Mouse (Mus musculus) ES-E14 (cell line): ENCODE data around the gene Olfr1494. TPM values are rescaled to one million over a fixed set of nuclear protein-coding genes. Genes with fewer than 3 reads are reported as not detected.

ENCODE experiments used
- DNase-seq: peaks from one replicate; pipeline ENCODE4 v3.0.0-alpha.2; 2013; ENCODE audit warnings: low read depth, low spot score
- H3K27ac ChIP-seq: 2 replicates; pipeline ENCODE4 v1.5.1; 2012; ENCODE audit warnings: low read depth, mild to moderate bottlenecking, low read length, moderate library complexity, mixed read lengths; ENCODE audit not compliant: poor library complexity, insufficient read depth, severe bottlenecking
- H3K36me3 ChIP-seq: 2 replicates; pipeline ENCODE4 v1.6.1; 2012; ENCODE audit warnings: mild to moderate bottlenecking, low read length, moderate library complexity, mixed read lengths; ENCODE audit not compliant: control insufficient read depth, poor library complexity, insufficient read depth, severe bottlenecking
- H3K4me1 ChIP-seq, 2 experiments: fragments of 150-350 bp in 1 of 2; sonication (generic) in 1 of 2; 2 replicates each; pipeline ENCODE4 v1.6.1; 2012; ENCODE audit warnings: low read length in 2 of 2, mild to moderate bottlenecking in 1 of 2, mixed read lengths in 1 of 2; ENCODE audit not compliant: control insufficient read depth in 2 of 2, insufficient read depth in 2 of 2, poor library complexity in 1 of 2
- H3K4me3 ChIP-seq, 2 experiments: fragments of 150-350 bp in 1 of 2; sonication (generic) in 1 of 2; 2 replicates each; pipeline ENCODE4 v1.5.1; 2012; ENCODE audit warnings: low read length in 2 of 2, low read depth in 1 of 2, mild to moderate bottlenecking in 1 of 2, mixed read lengths in 1 of 2; ENCODE audit not compliant: insufficient read depth in 1 of 2, poor library complexity in 1 of 2, severe bottlenecking in 1 of 2
- H3K9ac ChIP-seq: 2 replicates; pipeline ENCODE4 v1.6.1; 2012; ENCODE audit warnings: low read depth, mild to moderate bottlenecking, low read length, mixed read lengths; ENCODE audit not compliant: poor library complexity, insufficient read depth, severe bottlenecking
- H3K9me3 ChIP-seq: fragments of 150-350 bp; sonication (generic); 2 replicates; pipeline ENCODE4 v1.6.1; 2012; ENCODE audit warnings: low read depth, mild to moderate bottlenecking, low read length; ENCODE audit not compliant: control insufficient read depth, insufficient read depth
- CHD2 ChIP-seq: IDR thresholded peaks from 2 replicates; pipeline ENCODE4 v1.6.1; 2014; ENCODE audit warnings: mild to moderate bottlenecking, low read depth, low read length, inconsistent platforms
- HCFC1 ChIP-seq: IDR thresholded peaks from 2 replicates; pipeline ENCODE4 v1.6.1; 2012; ENCODE audit warnings: low read length, inconsistent platforms, borderline replicate concordance; ENCODE audit not compliant: insufficient read depth
- MAFK ChIP-seq: IDR thresholded peaks from 2 replicates; pipeline ENCODE4 v1.6.1; 2014; ENCODE audit warnings: mild to moderate bottlenecking, low read depth, low read length, inconsistent platforms; ENCODE audit not compliant: insufficient read depth
- ZC3H11A ChIP-seq: IDR thresholded peaks from 2 replicates; pipeline ENCODE4 v1.6.1; 2012; ENCODE audit warnings: low read depth, mild to moderate bottlenecking, inconsistent platforms, low read length, borderline replicate concordance
- ZNF384 ChIP-seq: IDR thresholded peaks from 2 replicates; pipeline ENCODE4 v1.6.1; 2012; ENCODE audit warnings: low read depth, low read length, inconsistent platforms
- in situ Hi-C, 2 experiments: fragments of 600-800 bp; cut with MboI; formaldehyde crosslinking; loops; one replicate each; pipeline ENCODE4 v1.15.1; 2025; ENCODE audit warnings: low sequenced_read_pairs in 2 of 2, inconsistent platforms in 1 of 2; ENCODE audit not compliant: unreplicated experiment in 2 of 2
- total RNA-seq: library from RNA; depleted of rRNA; stranded (reverse); fragments of 300-350 nt; gene quantifications from 2 replicates; pipeline ENCODE4 v1.2.3, GENCODE M21; 2012; rRNA removed

The Olfr1494 gene
- total RNA-seq, 1 experiment, result 0.22 TPM

- Histone ChIP-seq H3K9ac (no peak overlapping the region), H3K4me3 (no peak overlapping the region), H3K27ac (no peak overlapping the region), H3K4me1 (no peaks in the 10 kb centered on the region), H3K9me3 (no peaks in the 10 kb centered on the region), H3K36me3 (no peaks in the 10 kb centered on the region)
- in situ Hi-C loops, result no loop called here
- TF ChIP-seq CHD2 (no peak), ZNF384 (no peak), HCFC1 (no peak), ZC3H11A (0 out of 2 replicates have a peak, but pooled peaks have one; percentile 6)
- DNase-seq, result peak; percentile 13
Measured at GRCm38 (mm10) chr19:13768565-13769276, 29.2 kb downstream of the Olfr1494 start.

GRCm38 (mm10) chr19:13777578-13777977, 38.0 kb downstream of the Olfr1494 start, which contains the start of gene Olfr1496:
TSS of gene Olfr1496 (plus strand) at chr19:13777878.
- Histone ChIP-seq H3K4me3 (no peak within 1 kb of the TSS), H3K36me3 (no peaks in the 10 kb centered on the region), H3K9ac (no peak within 1 kb of the TSS), H3K27ac (no peak within 1 kb of the TSS), H3K9me3 (no peaks in the 10 kb centered on the region), H3K4me1 (no peaks in the 10 kb centered on the region)
- DNase-seq, result no peak
- in situ Hi-C loops, result no loop called here
- TF ChIP-seq ZNF384 (no peak), ZC3H11A (no peak), CHD2 (no peak), MAFK (no peak), HCFC1 (no peak)

- Histone ChIP-seq H3K4me3 (no peak within 1 kb of the TSS), H3K9ac (no peak within 1 kb of the TSS), H3K27ac (no peak within 1 kb of the TSS), H3K9me3 (no peaks in the 10 kb centered on the region), H3K4me1 (no peaks in the 10 kb centered on the region; a peak in 1 of 4 replicates), H3K36me3 (no peaks in the 10 kb centered on the region)
- DNase-seq, result no peak
- TF ChIP-seq ZNF384, result no peak
- TF ChIP-seq MAFK, result no peak
- no peak for TF ChIP-seq ZC3H11A
- TF ChIP-seq CHD2, result no peak
- TF ChIP-seq HCFC1, result no peak
- in situ Hi-C loops, result no loop called here
Measured at GRCm38 (mm10) chr19:13798102-13798501, 58.6 kb downstream of the Olfr1494 start, which contains the start of gene Olfr1497. TSS of gene Olfr1497 (minus strand) at chr19:13798202.

Other genes starting within 250 kb of the Olfr1494 start
- gene Olfr1477, start 239.2 kb upstream of the Olfr1494 start, total RNA-seq, result not detected in 2 replicates
- not detected in 2 replicates for gene Olfr1480, start 211.8 kb upstream of the Olfr1494 start, total RNA-seq
- gene Olfr1484, start 156.2 kb upstream of the Olfr1494 start, total RNA-seq, result not detected in 2 replicates
- not detected in 2 replicates for gene Olfr1487, start 122.4 kb upstream of the Olfr1494 start, total RNA-seq
- gene Olfr1489, start 108.1 kb upstream of the Olfr1494 start, total RNA-seq, result not detected in 2 replicates
- gene Olfr1490, start 88.6 kb upstream of the Olfr1494 start, total RNA-seq, result not detected in 2 replicates
- gene Olfr1491, start 42.5 kb upstream of the Olfr1494 start, total RNA-seq, result not detected in 2 replicates
- gene Olfr1493-ps1, start 16.4 kb upstream of the Olfr1494 start, total RNA-seq, result not detected in 2 replicates
- gene Olfr1495, start 24.9 kb downstream of the Olfr1494 start, total RNA-seq, result 0.48 TPM in 1 of 2 replicates, not detected in the other
- not detected in 2 replicates for gene Olfr1496, start 38.1 kb downstream of the Olfr1494 start, total RNA-seq
- not detected in 2 replicates for gene Olfr1497, start 58.5 kb downstream of the Olfr1494 start, total RNA-seq
- not detected in 2 replicates for gene Olfr1499, start 79.7 kb downstream of the Olfr1494 start, total RNA-seq
- not detected in 2 replicates for gene Olfr1500, start 90.8 kb downstream of the Olfr1494 start, total RNA-seq
- not detected in 2 replicates for gene Olfr1501, start 111.0 kb downstream of the Olfr1494 start, total RNA-seq
- not detected in 2 replicates for gene Olfr1502, start 122.1 kb downstream of the Olfr1494 start, total RNA-seq
- gene Olfr1504, start 158.2 kb downstream of the Olfr1494 start, total RNA-seq, result not detected in 2 replicates
- not detected in 2 replicates for gene Olfr1505, start 173.8 kb downstream of the Olfr1494 start, total RNA-seq